Mouse (Mus musculus): ENCODE measurements around the gene Tceal7.
"Not testable (repeated sequence)": the region's sequence is repeated elsewhere in the genome, so short reads cannot be mapped to it uniquely, and the experiment has no call there.

Tceal7 gene

GRCm38 (mm10) chrX:136248811-136249210 is 34.2 kb downstream of the Tceal7 start:
- no peak for DNase-seq (ENCODE audit: low spot score)

DNA sequence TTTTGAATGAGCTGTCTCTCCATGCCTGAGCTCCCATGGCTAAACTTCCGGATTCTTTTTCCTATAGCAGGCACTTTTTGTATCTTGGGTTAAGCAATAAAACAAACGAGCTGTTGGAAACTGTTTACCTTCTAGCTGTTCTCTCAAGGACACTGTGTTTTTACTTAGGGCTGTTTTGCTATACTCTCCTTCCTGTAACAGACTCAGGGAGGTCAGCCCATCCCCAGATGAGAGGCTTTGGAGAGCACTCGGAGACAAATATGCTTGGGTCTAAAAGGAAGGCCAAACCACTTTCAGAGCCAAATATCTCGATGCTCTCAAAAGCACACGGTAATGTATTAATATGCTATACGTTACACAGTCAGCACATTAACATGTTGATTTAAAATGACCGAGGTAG is 35.1 kb downstream of the Tceal7 start:
- no peak for DNase-seq (ENCODE audit: low spot score)

DNA sequence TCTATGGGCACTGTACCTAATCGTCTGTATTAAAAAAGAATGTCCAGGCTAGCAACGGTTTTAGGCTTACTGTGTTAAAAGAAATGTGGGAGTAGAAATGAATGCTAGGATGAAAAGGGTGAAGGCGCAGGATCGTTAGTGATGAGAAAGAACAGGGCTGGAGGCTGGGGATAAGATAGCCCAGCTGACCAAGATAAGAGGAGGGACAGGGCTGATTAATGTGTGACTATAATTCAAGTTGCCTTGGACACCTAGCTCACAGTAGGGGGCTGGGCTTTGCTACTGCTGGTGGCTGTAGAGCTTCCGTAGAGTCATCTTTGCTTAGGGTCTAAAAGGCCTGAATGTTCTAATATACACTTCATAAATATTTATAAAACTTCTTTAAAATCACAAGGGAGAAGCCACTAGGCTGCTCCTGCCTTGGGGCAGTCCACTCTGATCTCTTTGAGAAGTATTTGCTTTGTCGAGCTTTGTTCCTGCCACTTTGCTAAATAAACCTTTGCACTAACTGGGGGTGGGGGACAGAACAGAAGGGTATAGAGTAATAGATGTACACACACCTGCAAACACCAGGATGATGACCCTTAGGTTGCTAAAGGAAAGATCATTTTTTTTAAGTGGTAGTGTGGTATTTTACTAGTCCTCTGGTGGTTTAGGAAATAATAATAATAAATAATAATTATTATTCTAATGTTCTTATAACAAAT is 37.6 kb downstream of the Tceal7 start:
- DNase-seq (ENCODE audit: low spot score), result no peak

GRCm38 (mm10) chrX:136267720-136268119 is 53.1 kb downstream of the Tceal7 start:
- no peak for DNase-seq (ENCODE audit: low spot score)

GRCm38 (mm10) chrX:136268173-136268572 is 53.6 kb downstream of the Tceal7 start:
- no peak for DNase-seq (ENCODE audit: low spot score)

- DNase-seq (ENCODE audit: low spot score), result not testable (repeated sequence)
Measured at GRCm38 (mm10) chrX:136269743-136270392, 55.3 kb downstream of the Tceal7 start, which contains the start of gene Bex3. Gene Bex3 (plus strand): TSS chrX:136270253.

- not testable (repeated sequence) for DNase-seq (ENCODE audit: low spot score)
Measured at GRCm38 (mm10) chrX:136270393-136271111, 56.0 kb downstream of the Tceal7 start.

GRCm38 (mm10) chrX:136274542-136274941 is 60.0 kb downstream of the Tceal7 start:
- DNase-seq (ENCODE audit: low spot score), result no peak

DNA sequence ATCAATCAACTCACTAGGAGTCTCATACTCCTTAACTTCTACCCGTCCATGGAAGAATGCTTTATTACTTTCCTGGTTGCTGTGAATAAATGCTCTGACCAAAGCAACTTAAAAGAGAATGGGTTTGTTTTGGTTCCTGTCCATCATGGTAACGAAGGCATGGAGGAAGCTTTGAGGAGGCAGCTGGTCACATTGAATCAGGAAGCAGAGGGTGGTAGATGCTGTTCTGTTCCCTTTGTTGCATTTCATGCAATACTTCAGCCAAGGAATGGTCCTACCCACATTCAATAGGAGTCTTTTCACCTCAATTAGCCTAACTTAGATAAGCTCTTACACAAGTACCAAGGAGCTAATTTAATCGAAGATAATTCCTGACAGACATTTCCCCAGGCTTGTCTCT is 60.8 kb downstream of the Tceal7 start:
- DNase-seq (ENCODE audit: low spot score), result no peak
